Mouse (Mus musculus): ENCODE data around the gene Pde1a.

GRCm38 (mm10) chr2:79966086-79966485, 163.2 kb downstream of the Pde1a start:
- no peak for TF ChIP-seq CTCF (IDR thresholded peaks at IDR 0.05; ENCODE audit: extremely low read depth, insufficient read depth, low read length)
- TF ChIP-seq POLR2A (IDR thresholded peaks at IDR 0.05; ENCODE audit: extremely low read depth, insufficient read depth, low read length): no peak
